In the genomic region with DNA sequence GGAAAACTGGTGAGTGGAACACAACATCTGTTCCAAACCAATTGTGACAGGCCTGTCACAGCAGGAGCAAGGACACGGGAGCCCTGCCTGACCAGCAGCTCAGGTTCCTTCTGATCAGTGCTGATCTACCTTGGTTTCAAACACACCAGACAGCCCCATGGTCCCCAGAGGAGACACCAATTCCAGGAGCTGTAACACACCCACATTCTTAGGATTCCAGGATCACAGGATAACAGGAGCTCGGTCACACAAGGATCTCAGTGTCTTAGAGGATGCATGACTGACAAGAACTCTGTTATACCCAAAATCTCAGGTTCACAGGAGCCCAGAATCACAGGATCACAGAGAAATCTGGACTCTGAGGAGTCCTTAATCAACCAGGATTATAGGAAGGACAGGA, we compare ENCODE assay signal across 11 mouse cellular contexts. TPM values are rescaled to one million over a fixed set of nuclear protein-coding genes. Genes with fewer than 3 reads are reported as not detected.
DNase-seq lines count a peak whose midpoint lies in the region; ATAC-seq and TF ChIP-seq lines count a peak whose summit lies in the region.
"Not testable (repeated sequence)": the region's sequence is repeated elsewhere in the genome, so short reads cannot be mapped to it uniquely, and the experiment has no call there.
"Had no signal": no experiment of that assay in that cellular context is flagged by ENCODE, and none has a peak within 500 bp of the region (broad histone marks: within the 10 kb centered on the region; RNA-seq: fewer than 3 reads in every experiment).

No protein-coding gene starts in this region.

- not testable (repeated sequence) for H3K27me3 ChIP-seq in embryonic facial prominence, embryonic 14.5 days (replicated peaks; ENCODE audit: control insufficient read depth, insufficient read depth, low read length); heart, embryonic 10.5 days (ENCODE audit: insufficient read depth, poor library complexity, severe bottlenecking); hindbrain, embryonic 12.5 days; kidney, embryonic 16.5 days (ENCODE audit: insufficient read depth, low read length); lung, embryonic 15.5 days; midbrain, postnatal 0 days (ENCODE audit: insufficient read depth, low read length); stomach, postnatal 0 days (ENCODE audit: control insufficient read depth, insufficient read depth, low read length)

- H3K36me3 ChIP-seq in embryonic facial prominence, embryonic 14.5 days (ENCODE audit: control insufficient read depth, insufficient read depth, low read length); heart, embryonic 10.5 days; hindbrain, embryonic 12.5 days; kidney, embryonic 16.5 days (ENCODE audit: insufficient read depth, low read length); lung, embryonic 15.5 days; midbrain, postnatal 0 days (ENCODE audit: insufficient read depth, low read length); stomach, postnatal 0 days (ENCODE audit: control insufficient read depth, insufficient read depth, low read length): not testable (repeated sequence)

- not testable (repeated sequence) for H3K9ac ChIP-seq in embryonic facial prominence, embryonic 14.5 days (ENCODE audit: low read depth, low read length); hindbrain, embryonic 12.5 days; kidney, embryonic 16.5 days (replicated peaks; ENCODE audit: low read length); lung, embryonic 15.5 days; midbrain, postnatal 0 days (replicated peaks; ENCODE audit: low read length, poor library complexity, severe bottlenecking); stomach, postnatal 0 days (ENCODE audit: low read length)

- peak overlapping the region; percentile 40 for H3K4me2 ChIP-seq in embryonic facial prominence, embryonic 14.5 days (ENCODE audit: low read depth, low read length)
- peak overlapping the region; percentile 42 for H3K4me2 ChIP-seq in hindbrain, embryonic 12.5 days (replicated peaks)
- H3K4me2 ChIP-seq in kidney, embryonic 16.5 days (replicated peaks; ENCODE audit: low read depth, low read length): peak overlapping the region; percentile 44
- peak overlapping the region; percentile 47 for H3K4me2 ChIP-seq in lung, embryonic 15.5 days
- peak overlapping the region; percentile 29; the same call in 1 of the 2 replicates for H3K4me2 ChIP-seq in midbrain, postnatal 0 days (ENCODE audit: low read depth, low read length, poor library complexity, severe bottlenecking)
- H3K4me2 ChIP-seq in stomach, postnatal 0 days (replicated peaks; ENCODE audit: low read depth): peak overlapping the region; percentile 32; the same call in 1 of the 2 replicates

- H3K9me3 ChIP-seq in embryonic facial prominence, embryonic 14.5 days (ENCODE audit: control insufficient read depth, low read length); heart, embryonic 10.5 days; hindbrain, embryonic 12.5 days (replicated peaks); kidney, embryonic 16.5 days (ENCODE audit: low read length); lung, embryonic 15.5 days; midbrain, postnatal 0 days (ENCODE audit: low read length); stomach, postnatal 0 days (ENCODE audit: control insufficient read depth, low read length): not testable (repeated sequence)

- 36% methylated on average over 2 of the region's 2 CpGs for WGBS in embryonic facial prominence, embryonic 14.5 days
- WGBS in heart, embryonic 10.5 days: 28% methylated on average over 2 of the region's 2 CpGs
- 42% methylated on average over 2 of the region's 2 CpGs for WGBS in hindbrain, embryonic 12.5 days
- WGBS in kidney, embryonic 16.5 days: 37% methylated on average over 2 of the region's 2 CpGs
- 32% methylated on average over 2 of the region's 2 CpGs for WGBS in lung, embryonic 15.5 days
- WGBS in midbrain, postnatal 0 days: 38% methylated on average over 2 of the region's 2 CpGs
- WGBS in stomach, postnatal 0 days: 26% methylated on average over 2 of the region's 2 CpGs

- not testable (repeated sequence) for TF ChIP-seq EP300 in stomach, postnatal 0 days (optimal IDR thresholded peaks at IDR 0.05)

- 0 out of 2 replicates have a peak overlapping the region, but pooled peaks have one; percentile 28 for H3K4me3 ChIP-seq in embryonic facial prominence, embryonic 14.5 days (ENCODE audit: low read depth, low read length)
- H3K4me3 ChIP-seq in heart, embryonic 10.5 days: peak overlapping the region; percentile 40
- peak overlapping the region; percentile 29 for H3K4me3 ChIP-seq in hindbrain, embryonic 12.5 days
- H3K4me3 ChIP-seq in kidney, embryonic 16.5 days (ENCODE audit: low read length): peak overlapping the region; percentile 28
- H3K4me3 ChIP-seq in lung, embryonic 15.5 days; stomach, postnatal 0 days (ENCODE audit: low read depth, low read length): not testable (repeated sequence)
- peak overlapping the region; percentile 27; the same call in 1 of the 2 replicates for H3K4me3 ChIP-seq in midbrain, postnatal 0 days (ENCODE audit: low read depth, low read length)

- H3K4me1 ChIP-seq in embryonic facial prominence, embryonic 14.5 days (ENCODE audit: control insufficient read depth, insufficient read depth, low read length); heart, embryonic 10.5 days; hindbrain, embryonic 12.5 days; kidney, embryonic 16.5 days (ENCODE audit: insufficient read depth, low read length); lung, embryonic 15.5 days; midbrain, postnatal 0 days (ENCODE audit: insufficient read depth, low read length); stomach, postnatal 0 days (replicated peaks; ENCODE audit: control insufficient read depth, insufficient read depth): not testable (repeated sequence)

- not testable (repeated sequence) for ATAC-seq in embryonic facial prominence, embryonic 14.5 days (ENCODE audit: low read depth); hindbrain, embryonic 12.5 days (ENCODE audit: low FRiP score); kidney, embryonic 16.5 days (ENCODE audit: low FRiP score, low TSS enrichment); lung, embryonic 15.5 days (ENCODE audit: borderline replicate concordance, extremely low read depth, low FRiP score, low TSS enrichment); midbrain, postnatal 0 days (ENCODE audit: low FRiP score); stomach, postnatal 0 days (ENCODE audit: low FRiP score, low TSS enrichment)

- H3K27ac ChIP-seq in embryonic facial prominence, embryonic 14.5 days (replicated peaks; ENCODE audit: low read depth, low read length); heart, embryonic 10.5 days; hindbrain, embryonic 12.5 days; kidney, embryonic 16.5 days (ENCODE audit: low read length); lung, embryonic 15.5 days; midbrain, postnatal 0 days (ENCODE audit: low read depth, low read length); stomach, postnatal 0 days (replicated peaks): not testable (repeated sequence)

- DNase-seq in Muller cell, postnatal 12 days (ENCODE audit: inconsistent ontology term): peak; percentile 7
- peak; percentile 0 for DNase-seq in embryonic facial prominence, embryonic 14.5 days (ENCODE audit: low spot score)
- not testable (repeated sequence) for DNase-seq in heart, embryonic 10.5 days (ENCODE audit: low spot score); midbrain, postnatal 0 days (ENCODE audit: low spot score); stomach, postnatal 0 days (ENCODE audit: low spot score)

- TF ChIP-seq CTCF in midbrain, postnatal 0 days (IDR thresholded peaks at IDR 0.05); stomach, postnatal 0 days (IDR thresholded peaks at IDR 0.05; ENCODE audit: low read depth): not testable (repeated sequence)

RNA-seq across cellular contexts. Expression of gene Gm14698, which starts 0.4 kb away (rescaled TPM):
- polyA plus RNA-seq in embryonic facial prominence, embryonic 14.5 days (2014; fragmentation: Nextera tagmentation; extraction: Ambion mirVana): 3.8 and 4.2 TPM in 2 replicates
- polyA plus RNA-seq in heart, embryonic 10.5 days (2016; fragmentation: Nextera tagmentation; extraction: Ambion mirVana): 2.7 and 3.4 TPM in 2 replicates
- 3.1 and 4.1 TPM in 2 replicates for polyA plus RNA-seq in hindbrain, embryonic 12.5 days (2016; fragmentation: Nextera tagmentation; extraction: Ambion mirVana)
- polyA plus RNA-seq in kidney, embryonic 16.5 days (2015; fragmentation: Nextera tagmentation; extraction: Ambion mirVana): 2.8 and 5.7 TPM in 2 replicates
- 3.2 and 4.1 TPM in 2 replicates for polyA plus RNA-seq in lung, embryonic 15.5 days (2015; fragmentation: Nextera tagmentation; extraction: Ambion mirVana)
- total RNA-seq in midbrain, postnatal 0 days (2014; rRNA removed): 2.5 and 5.4 TPM in 2 replicates
- 2.3 and 2.9 TPM in 2 replicates for polyA plus RNA-seq in midbrain, postnatal 0 days (2015; fragmentation: Nextera tagmentation; extraction: Ambion mirVana)
- 2.3 and 3.1 TPM in 2 replicates for polyA plus RNA-seq in stomach, postnatal 0 days (2015; fragmentation: Nextera tagmentation; extraction: Ambion mirVana)

RNA-seq across cellular contexts. Expression of gene Fmr1nb, which starts 58.8 kb away (rescaled TPM):
- polyA plus RNA-seq in embryonic facial prominence, embryonic 14.5 days (2014; fragmentation: Nextera tagmentation; extraction: Ambion mirVana): 0.54 TPM in 1 of 2 replicates, not detected in the other
- polyA plus RNA-seq in heart, embryonic 10.5 days (2016; fragmentation: Nextera tagmentation; extraction: Ambion mirVana): 0.78 and 1.2 TPM in 2 replicates
- polyA plus RNA-seq in hindbrain, embryonic 12.5 days (2016; fragmentation: Nextera tagmentation; extraction: Ambion mirVana): not detected in 2 replicates
- not detected in 2 replicates for polyA plus RNA-seq in kidney, embryonic 16.5 days (2015; fragmentation: Nextera tagmentation; extraction: Ambion mirVana)
- polyA plus RNA-seq in lung, embryonic 15.5 days (2015; fragmentation: Nextera tagmentation; extraction: Ambion mirVana): 0.25 TPM in 1 of 2 replicates, not detected in the other
- total RNA-seq in midbrain, postnatal 0 days (2014; rRNA removed): not detected in 2 replicates
- polyA plus RNA-seq in midbrain, postnatal 0 days (2015; fragmentation: Nextera tagmentation; extraction: Ambion mirVana): 0.26 TPM in 1 of 2 replicates, not detected in the other
- polyA plus RNA-seq in stomach, postnatal 0 days (2015; fragmentation: Nextera tagmentation; extraction: Ambion mirVana): 0.36 TPM in 1 of 2 replicates, not detected in the other
- total RNA-seq: layer of hippocampus, adult 18-20 months; left cerebral cortex, adult 18-20 months; liver, adult 2 months had no signal
- polyA plus RNA-seq: liver, adult 2 months had no signal
